Mouse (Mus musculus) Patski (cell line): ENCODE data around the gene Cby3. TPM values are rescaled to one million over a fixed set of nuclear protein-coding genes. Genes with fewer than 3 reads are reported as not detected.

Experiments
- ATAC-seq: fragments of 100-300 bp; one replicate; pipeline ENCODE4 v1.8.0; 2021
- CTCF ChIA-PET: fragments of 350-600 bp; sonication (Branson Sonifier 250); formaldehyde crosslinking; loops from one replicate; lab custom pipeline; 2022; ENCODE audit warnings: inconsistent platforms; lab: Charles Lee
- POLR2A ChIA-PET: fragments of 350-600 bp; sonication (Branson Sonifier 250); formaldehyde crosslinking; loops from one replicate; lab custom pipeline; 2022; ENCODE audit warnings: antibody characterized with exemption, inconsistent platforms; lab: Charles Lee
- DNase-seq: peaks from one replicate; pipeline ENCODE4 v3.0.0-alpha.2; 2011; ENCODE audit warnings: low read depth, low spot score
- H3K27me3 ChIP-seq: fragments of 371-371 bp; one replicate; pipeline ENCODE4 v1.5.1; 2021
- CTCF ChIP-seq: fragments of 100-300 bp; IDR thresholded peaks from one replicate; pipeline ENCODE4 v1.5.1; 2021
- in situ Hi-C: fragments of 300-500 bp; cut with MboI; formaldehyde crosslinking; loops from 3 replicates; pipeline ENCODE4 v1.11.1; 2018; ENCODE audit warnings: low pct_unique_long_range_greater_than_20kb, mixed read lengths
- polyA plus RNA-seq: library from polyadenylated mRNA; unstranded; gene quantifications from one replicate; pipeline ENCODE4 v1.2.3, GENCODE M21; 2021

Cby3 gene
- polyA plus RNA-seq, 1 experiment from 2014 or later: not detected

DNA sequence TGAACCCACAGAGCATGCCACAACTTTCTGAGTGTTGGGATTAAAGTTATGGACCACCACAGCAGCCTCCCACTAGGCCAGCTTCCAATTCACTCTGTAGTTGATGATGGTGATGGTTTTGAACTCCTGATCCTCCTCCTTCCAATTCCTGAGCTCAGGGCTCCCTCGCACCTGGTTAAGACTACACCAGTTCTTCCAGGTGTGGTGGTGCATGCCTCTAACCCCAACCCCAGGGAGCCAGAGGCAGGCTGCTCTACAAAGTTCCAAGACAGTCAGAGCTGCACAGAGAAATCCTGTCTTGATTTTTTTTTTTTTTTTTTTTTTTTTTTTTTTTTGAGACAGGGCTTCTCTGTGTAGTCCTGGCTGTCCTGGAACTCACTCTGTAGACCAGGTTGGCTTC, 19.4 kb downstream of the Cby3 start:
- no peaks in the 10 kb centered on the region for H3K27me3 ChIP-seq
- in situ Hi-C loops: no loop called here
- CTCF ChIA-PET: no interaction called here
- no peak for TF ChIP-seq CTCF
- POLR2A ChIA-PET: no interaction called here
- DNase-seq (no peak), ATAC-seq (no peak)

DNA sequence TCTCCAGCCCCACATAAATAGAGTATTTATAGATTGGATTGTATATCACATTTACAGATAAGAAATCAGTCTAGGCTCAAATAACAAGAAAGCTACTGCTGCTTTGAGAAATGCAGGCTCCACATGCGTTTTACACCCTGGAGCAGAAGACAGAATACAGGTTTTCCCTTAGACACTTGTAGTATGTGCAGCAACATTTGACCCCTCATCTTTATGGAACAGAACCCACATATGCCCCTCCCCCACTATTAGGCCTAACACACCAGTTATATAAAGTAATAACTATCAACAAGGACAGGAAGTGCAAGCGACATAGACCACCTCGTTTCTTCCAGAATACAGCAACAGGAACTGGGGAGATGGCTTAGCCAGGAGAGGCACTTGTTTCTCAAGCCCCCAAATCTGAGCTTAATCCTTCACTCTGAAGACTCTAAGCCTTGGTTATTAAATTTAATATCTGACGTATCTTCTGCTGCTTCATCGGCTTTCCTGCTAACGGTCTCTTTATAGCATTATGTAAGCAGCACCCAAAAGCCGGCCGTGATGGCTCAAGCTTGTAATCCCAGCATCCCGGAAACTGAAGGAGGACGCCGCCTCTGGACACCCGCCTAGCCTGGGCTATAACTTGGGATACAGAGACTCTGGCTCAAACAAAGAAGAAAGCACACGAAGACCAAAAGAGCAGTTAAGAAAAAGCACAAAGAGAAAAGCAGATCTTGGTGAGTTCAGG, 20.2 kb downstream of the Cby3 start:
- in situ Hi-C loops: loop anchor here (5.0 to 25.0 kb wide), 2 partner anchors 97 to 1537 kb away; partner anchors contain the start of genes Gm12184 and Trim7
- ChIA-PET CTCF (no interaction called here), POLR2A (interaction anchor here (0.6 kb wide), 1 partner anchor 285 kb away, joined by 4 read pairs; no protein-coding TSS in a partner anchor)
- TF ChIP-seq CTCF: no peak
- DNase-seq: no peak
- no peaks in the 10 kb centered on the region for H3K27me3 ChIP-seq
- no peak for ATAC-seq

GRCm38 (mm10) chr11:50375421-50375820, 21.2 kb downstream of the Cby3 start:
- TF ChIP-seq CTCF: no peak
- no peak for ATAC-seq
- in situ Hi-C loops: loop anchor here (5.0 to 25.0 kb wide), 2 partner anchors 98 to 1538 kb away; partner anchors contain the start of genes Gm12184 and Trim7
- POLR2A ChIA-PET: interaction anchor here (0.5 kb wide), 1 partner anchor 132 kb away, joined by 4 read pairs; no protein-coding TSS in a partner anchor
- no peak for DNase-seq
- no peaks in the 10 kb centered on the region for H3K27me3 ChIP-seq
- CTCF ChIA-PET: no interaction called here

DNA sequence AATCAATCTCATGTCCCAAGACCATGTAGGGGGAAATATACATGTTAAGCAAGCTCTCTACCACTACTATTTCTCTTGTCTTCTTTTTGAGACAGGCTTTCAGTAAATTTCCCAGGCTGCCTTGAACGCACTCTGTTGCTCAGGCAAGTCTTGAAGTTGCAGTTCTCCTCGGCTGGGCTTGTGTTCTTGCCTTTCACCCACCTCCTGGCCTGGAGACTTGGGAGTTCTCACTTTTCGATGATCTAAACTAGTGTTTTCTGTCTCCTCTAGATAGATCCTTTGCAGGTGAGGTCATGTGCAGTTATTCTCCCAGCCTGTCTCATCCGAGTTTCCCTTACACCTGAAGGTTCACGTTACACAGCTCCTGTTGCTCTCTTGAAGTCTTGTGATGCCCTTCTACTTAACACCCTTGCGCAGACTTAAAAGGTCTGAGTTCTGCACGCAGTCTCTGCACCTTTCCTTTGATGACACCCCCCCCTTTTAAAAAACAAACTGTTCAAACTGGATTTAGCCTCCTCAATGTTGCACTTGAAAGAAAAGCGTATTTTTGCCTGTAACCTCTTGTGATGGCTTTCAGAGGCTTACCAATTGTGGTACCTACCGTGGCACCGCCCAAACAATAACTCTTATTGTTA, 22.0 kb downstream of the Cby3 start:
- CTCF ChIA-PET: no interaction called here
- TF ChIP-seq CTCF: no peak
- POLR2A ChIA-PET: interaction anchor here (0.5 to 2.3 kb wide), 3 partner anchors 22 to 131 kb away, joined by 3 to 7 read pairs (median 4); partner anchors contain the start of gene Cby3
- ATAC-seq (no peak), DNase-seq (no peak)
- no peaks in the 10 kb centered on the region for H3K27me3 ChIP-seq
- in situ Hi-C loops: loop anchor here (5.0 to 25.0 kb wide), 2 partner anchors 99 to 1539 kb away; partner anchors contain the start of genes Gm12184 and Trim7

- in situ Hi-C loops: loop anchor here (5.0 to 25.0 kb wide), 2 partner anchors 100 to 1540 kb away; partner anchors contain the start of genes Gm12184 and Trim7
Observed at GRCm38 (mm10) chr11:50376911-50377891, 22.9 kb downstream of the Cby3 start, which contains the start of gene Hnrnph1. Hnrnph1 (plus strand) TSS chr11:50376990.

GRCm38 (mm10) chr11:50377892-50378684, 23.8 kb downstream of the Cby3 start:
- CTCF ChIA-PET: interaction anchor here (0.8 to 1.3 kb wide), 2 partner anchors 24 to 85 kb away, joined by 3 to 4 read pairs; partner anchors contain the start of gene Cby3
- TF ChIP-seq CTCF: peak; percentile 78
- POLR2A ChIA-PET: interaction anchor here (0.8 to 2.3 kb wide), 5 partner anchors 8 to 167 kb away, joined by 3 to 7 read pairs (median 3); partner anchors contain the start of genes Cby3, Mgat4b and Sqstm1
- H3K27me3 ChIP-seq: no peaks in the 10 kb centered on the region
- no peak for DNase-seq
- in situ Hi-C loops: loop anchor here (5.0 to 25.0 kb wide), 2 partner anchors 101 to 1541 kb away; partner anchors contain the start of genes Gm12184 and Trim7
- peak; percentile 57 for ATAC-seq

More at GRCm38 (mm10) chr11:50376911-50377891, 22.9 kb downstream of the Cby3 start, which contains the start of gene Hnrnph1:
- peak; percentile 97 for DNase-seq
- TF ChIP-seq CTCF: no peak
- POLR2A ChIA-PET: interaction anchor here (0.8 to 2.3 kb wide), 6 partner anchors 9 to 166 kb away, joined by 3 to 7 read pairs (median 3); partner anchors contain the start of genes Cby3, Mgat4b and Sqstm1
- H3K27me3 ChIP-seq: no peaks in the 10 kb centered on the region
- ATAC-seq: peak; percentile 82
- CTCF ChIA-PET: interaction anchor here (0.8 kb wide), 1 partner anchor 23 kb away, joined by 4 read pairs; the partner anchor contains the start of gene Cby3

DNA sequence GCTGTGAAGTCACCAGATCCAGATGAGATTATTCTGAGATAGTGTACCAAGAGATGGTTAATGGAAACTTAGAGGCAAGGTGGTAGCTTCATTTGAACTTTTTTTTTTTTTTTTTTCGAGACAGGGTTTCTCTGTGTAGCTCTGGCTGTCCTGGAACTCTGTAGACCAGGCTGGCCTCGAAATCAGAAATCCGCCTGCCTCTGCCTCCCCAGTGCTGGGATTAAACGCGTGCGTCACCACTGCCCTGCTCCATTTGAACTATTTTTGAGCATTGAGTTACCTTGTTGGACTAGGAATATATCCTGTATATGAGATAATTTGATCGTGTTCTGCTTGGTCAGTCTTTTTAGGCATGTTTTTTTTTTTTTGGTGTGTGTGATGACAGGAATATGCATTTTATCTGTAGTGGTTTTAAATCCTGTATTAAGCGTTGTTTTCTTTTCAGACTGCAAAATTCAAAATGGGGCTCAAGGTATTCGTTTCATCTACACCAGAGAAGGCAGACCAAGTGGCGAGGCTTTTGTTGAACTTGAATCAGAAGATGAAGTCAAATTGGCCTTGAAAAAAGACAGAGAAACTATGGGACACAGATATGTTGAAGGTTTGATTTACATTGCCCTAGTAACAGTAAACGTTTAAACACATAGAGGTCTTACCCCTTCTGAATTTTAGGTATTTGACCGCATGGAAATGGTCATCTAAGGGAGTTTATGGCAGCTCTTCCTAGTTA, 24.9 kb downstream of the Cby3 start:
- no peak for DNase-seq
- CTCF ChIA-PET: interaction anchor here (1.3 kb wide), 1 partner anchor 86 kb away, joined by 3 read pairs; no protein-coding TSS in a partner anchor
- no peak for ATAC-seq
- POLR2A ChIA-PET: no interaction called here
- in situ Hi-C loops: loop anchor here (5.0 to 25.0 kb wide), 2 partner anchors 102 to 1542 kb away; partner anchors contain the start of genes Gm12184 and Trim7
- no peaks in the 10 kb centered on the region for H3K27me3 ChIP-seq
- no peak for TF ChIP-seq CTCF

- H3K27me3 ChIP-seq: no peaks in the 10 kb centered on the region
- DNase-seq: no peak
- no peak for ATAC-seq
- in situ Hi-C loops: loop anchor here (25.0 kb wide), 1 partner anchor 1544 kb away; the partner anchor contains the start of genes Gm12184 and Trim7
- ChIA-PET POLR2A (no interaction called here), CTCF (no interaction called here)
- TF ChIP-seq CTCF: no peak
Observed at GRCm38 (mm10) chr11:50381311-50381710, 27.0 kb downstream of the Cby3 start.
